Mouse (Mus musculus): ENCODE measurements around the gene Rab6a. TPM values are rescaled to one million over a fixed set of nuclear protein-coding genes. Genes with fewer than 3 reads are reported as not detected.
A peak's percentile ranks its signal among the peaks of the same experiment; 100 is the strongest.

Rab6a gene
- total RNA-seq, 2 experiments from 2014 or later, result 389 to 396 TPM

- DNase-seq (ENCODE audit: low spot score in 2 of 2), result no peak
- intact Hi-C loops (cut with DNase I), result loop anchor here (5.0 kb wide), 1 partner anchor 57 kb away; no protein-coding TSS in a partner anchor
These were observed 1.7 kb downstream of the Rab6a start for GRCm38 (mm10) chr7:100608910-100609309.

GRCm38 (mm10) chr7:100616121-100616857 is 9.1 kb downstream of the Rab6a start:
- intact Hi-C loops (cut with DNase I), result no loop called here
- no peak for DNase-seq (ENCODE audit: low spot score in 2 of 2)

DNA sequence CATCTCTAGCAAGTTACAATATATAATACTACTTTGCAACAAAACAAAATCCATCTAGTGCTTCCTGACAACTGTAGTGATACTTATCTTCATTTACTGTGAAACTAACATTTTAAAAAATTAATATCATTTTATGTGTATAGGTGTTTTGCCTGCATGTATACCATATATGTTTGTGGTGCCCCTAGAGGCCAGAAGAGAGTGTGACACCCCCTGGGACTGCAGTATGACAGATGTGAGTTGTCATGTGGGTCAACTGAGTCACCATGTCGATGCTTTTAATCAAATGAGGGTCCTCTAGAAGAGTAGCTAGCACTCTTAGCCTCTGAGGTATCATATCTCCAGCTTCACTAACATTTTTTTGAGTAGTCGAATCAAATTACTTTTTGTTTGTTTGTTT is 15.1 kb downstream of the Rab6a start:
- DNase-seq (ENCODE audit: low spot score in 2 of 2), result no peak
- intact Hi-C loops (cut with DNase I), result no loop called here

- DNase-seq (ENCODE audit: low spot score in 2 of 2), result no peak
- intact Hi-C loops (cut with DNase I), result no loop called here
These were observed 17.3 kb downstream of the Rab6a start for GRCm38 (mm10) chr7:100624538-100624937.

- intact Hi-C loops (cut with DNase I), result loop anchor here (5.0 kb wide), 1 partner anchor 115 kb away; no protein-coding TSS in a partner anchor
- DNase-seq (ENCODE audit: low spot score in 2 of 2), result no peak
These were observed 30.4 kb downstream of the Rab6a start for GRCm38 (mm10) chr7:100637657-100638056.

- intact Hi-C loops (cut with DNase I), result no loop called here
- no peak for DNase-seq (ENCODE audit: low spot score in 2 of 2)
These were observed 35.2 kb downstream of the Rab6a start for GRCm38 (mm10) chr7:100642413-100642812.

DNA sequence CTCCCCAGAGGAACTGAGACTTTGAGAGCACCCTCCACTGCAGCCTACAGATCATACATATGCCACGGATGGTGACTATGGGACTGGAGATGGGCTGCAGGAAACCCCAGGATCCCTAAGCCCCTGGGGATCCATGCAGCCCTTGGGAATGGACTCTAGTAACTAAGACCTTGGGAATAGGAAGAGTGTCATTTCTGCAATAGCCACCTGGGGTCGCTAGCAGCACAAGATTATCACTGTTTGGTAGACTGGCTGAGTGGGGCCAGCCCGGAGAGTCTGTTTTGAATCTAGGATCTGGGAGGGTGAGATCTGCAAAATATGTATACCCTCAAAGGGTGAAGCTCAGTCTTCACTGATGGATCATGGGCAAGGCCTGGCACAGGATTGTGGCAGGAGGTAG is 37.9 kb downstream of the Rab6a start:
- intact Hi-C loops (cut with DNase I), result no loop called here
- peak; percentile 80 to 91 for DNase-seq (ENCODE audit: low spot score in 2 of 2)

- no peak for DNase-seq (ENCODE audit: low spot score in 2 of 2)
- intact Hi-C loops (cut with DNase I), result no loop called here
These were observed 41.9 kb downstream of the Rab6a start for GRCm38 (mm10) chr7:100649095-100649494.

DNA sequence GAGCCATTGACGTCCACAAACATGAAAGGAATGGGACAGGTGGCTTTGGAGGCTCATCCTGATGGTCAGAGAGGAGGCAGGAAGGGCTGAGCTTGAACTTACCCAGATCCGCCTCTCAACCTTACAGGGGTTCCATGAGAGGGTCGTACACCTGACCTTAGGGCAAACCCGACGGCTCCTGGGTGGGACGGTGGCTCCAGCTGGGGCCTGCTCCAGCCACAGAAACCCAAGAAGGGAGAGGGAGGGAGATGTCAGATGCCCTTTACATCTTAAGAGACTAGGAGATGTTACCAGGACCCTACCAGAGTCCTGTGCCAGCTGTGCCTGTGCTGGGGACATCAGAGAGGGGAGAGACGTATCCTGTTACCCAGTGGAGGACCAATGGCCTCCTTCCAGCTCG is 42.6 kb downstream of the Rab6a start:
- intact Hi-C loops (cut with DNase I), result no loop called here
- no peak for DNase-seq (ENCODE audit: low spot score in 2 of 2)

- intact Hi-C loops (cut with DNase I), result no loop called here
- DNase-seq (ENCODE audit: low spot score in 2 of 2), result no peak
These were observed 43.2 kb downstream of the Rab6a start for GRCm38 (mm10) chr7:100650421-100650820.

DNA sequence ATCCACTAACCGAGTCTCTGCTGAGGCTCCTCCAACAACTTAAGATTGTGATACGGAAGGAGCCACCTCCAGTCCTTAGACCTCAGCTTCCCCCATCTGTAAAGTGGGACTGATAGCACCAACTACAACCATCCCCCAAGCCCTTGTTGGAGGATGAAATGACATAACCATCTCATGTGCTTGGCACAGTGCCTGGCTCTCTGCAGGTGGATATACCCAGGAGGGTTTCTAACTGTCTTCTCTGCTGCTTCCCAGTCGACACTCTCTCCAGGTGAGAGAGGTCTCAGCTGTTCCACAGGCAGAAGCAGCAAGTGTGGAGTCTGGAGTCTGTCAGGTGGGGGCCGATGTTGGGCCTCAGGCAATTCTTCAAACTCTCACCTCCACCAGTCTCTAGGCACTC is 43.8 kb downstream of the Rab6a start:
- no peak for DNase-seq (ENCODE audit: low spot score in 2 of 2)
- intact Hi-C loops (cut with DNase I), result no loop called here

DNA sequence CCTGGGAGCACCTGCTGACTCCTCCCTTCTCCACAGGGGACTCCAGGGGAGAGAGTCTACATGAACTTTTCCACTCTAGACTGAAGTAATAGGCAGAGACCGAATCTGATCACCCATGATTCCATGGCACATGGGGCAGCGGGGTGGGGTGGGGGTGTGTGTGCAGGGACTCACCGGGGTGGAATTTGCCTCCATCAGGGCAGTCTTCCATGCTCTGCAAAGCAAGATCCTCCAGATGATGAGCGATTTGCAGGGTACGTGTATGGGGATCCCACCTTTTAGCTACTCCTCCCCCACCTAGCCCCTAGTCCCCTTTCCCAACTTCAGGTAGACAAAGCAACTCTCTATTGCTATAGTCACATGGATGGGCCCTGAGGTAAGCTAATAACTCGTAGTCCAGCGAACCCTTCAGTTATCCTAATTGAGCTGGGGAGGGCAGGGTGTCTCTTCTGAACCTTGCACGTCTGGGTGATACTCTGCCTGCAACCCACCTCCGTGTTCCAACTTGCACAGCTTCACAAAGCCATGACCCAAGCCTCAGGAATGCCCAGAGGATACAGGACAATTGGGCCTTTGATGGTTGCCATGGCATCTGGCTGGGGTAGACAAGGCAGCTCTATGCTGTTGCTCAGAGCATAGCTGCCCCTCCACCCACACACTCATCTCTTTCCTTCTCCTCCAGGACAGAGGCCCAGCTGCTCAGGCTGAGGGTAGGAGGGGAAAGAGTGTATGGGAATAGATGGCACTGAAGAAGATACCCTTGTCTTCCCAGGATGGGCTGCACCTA is 46.5 kb downstream of the Rab6a start:
- DNase-seq (ENCODE audit: low spot score in 2 of 2), result peak; percentile 56 to 81
- intact Hi-C loops (cut with DNase I), result no loop called here

DNA sequence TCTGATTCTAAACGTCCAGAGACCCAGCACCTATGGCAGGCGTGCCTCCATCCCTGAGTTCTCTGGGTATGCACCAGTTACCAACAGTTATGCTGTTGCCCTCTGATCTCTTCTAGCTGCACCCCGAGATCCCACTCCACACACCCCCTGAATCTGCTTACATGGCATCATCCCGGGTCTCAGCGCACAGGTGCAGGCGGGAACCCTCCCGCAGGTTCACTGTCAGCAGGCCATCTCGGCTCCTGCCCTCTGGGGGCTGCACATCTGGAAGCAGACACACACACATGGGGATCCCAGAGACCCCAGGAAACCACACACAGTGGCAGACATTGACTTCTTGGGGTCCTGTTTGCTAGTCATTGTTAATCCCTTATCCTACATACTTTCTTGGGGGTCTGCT is 47.2 kb downstream of the Rab6a start:
- DNase-seq (ENCODE audit: low spot score in 2 of 2), result no peak
- intact Hi-C loops (cut with DNase I), result no loop called here

DNA sequence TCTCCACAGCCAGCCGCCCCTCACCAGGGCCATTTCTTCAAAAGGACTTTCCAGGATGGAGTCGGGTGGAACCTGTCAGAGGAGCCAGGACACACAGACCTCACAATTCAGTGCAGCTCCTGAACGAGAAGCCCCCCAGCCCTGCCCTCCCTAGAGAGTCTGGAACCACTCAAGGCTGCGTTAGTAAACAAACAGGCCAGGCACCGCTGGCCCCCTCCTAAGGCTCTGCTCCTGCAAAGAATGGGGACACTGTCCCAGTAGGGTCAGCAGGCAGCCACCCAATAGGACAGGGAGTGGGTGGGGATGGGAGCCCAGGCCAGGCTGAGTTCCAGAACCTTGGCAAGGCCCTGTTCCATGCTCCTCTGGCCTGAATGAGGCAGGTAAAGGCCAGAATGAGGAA is 49.5 kb downstream of the Rab6a start:
- intact Hi-C loops (cut with DNase I), result no loop called here
- DNase-seq (ENCODE audit: low spot score in 2 of 2), result peak in 1 of 2 experiments; percentile 54

DNA sequence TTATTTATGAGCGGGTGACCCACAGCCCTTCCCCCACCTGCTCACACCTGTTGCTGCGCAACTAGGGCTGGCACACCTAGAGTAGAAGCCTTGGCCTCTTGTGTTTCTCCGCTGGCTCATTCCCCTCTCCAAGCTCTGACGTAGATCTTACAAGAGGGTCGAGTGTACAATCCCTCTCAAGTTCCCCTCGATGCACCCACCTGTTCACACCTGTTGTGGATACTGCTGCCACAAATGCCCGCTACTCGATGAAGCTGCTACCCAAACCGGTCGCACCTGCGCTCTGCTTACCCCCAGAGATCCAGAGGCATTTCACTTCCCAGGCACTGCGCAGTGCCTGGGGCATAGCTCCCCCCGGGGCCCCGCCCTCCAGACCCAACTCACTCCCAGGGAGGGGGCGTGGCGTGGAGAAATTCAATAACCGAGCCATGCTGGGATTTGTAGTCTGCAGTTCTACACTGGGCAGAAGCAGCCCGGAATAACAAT is 50.9 kb downstream of the Rab6a start:
- DNase-seq (ENCODE audit: low spot score in 2 of 2), result no peak
- intact Hi-C loops (cut with DNase I), result no loop called here

- intact Hi-C loops (cut with DNase I), result no loop called here
- DNase-seq (ENCODE audit: low spot score in 2 of 2), result no peak
These were observed 54.1 kb downstream of the Rab6a start for GRCm38 (mm10) chr7:100661264-100661663.

- intact Hi-C loops (cut with DNase I), result no loop called here
These were observed 55.0 kb downstream of the Rab6a start, which contains the start of gene Plekhb1 for GRCm38 (mm10) chr7:100662231-100662630. Gene Plekhb1, minus strand, starts transcription at chr7:100662414.

DNA sequence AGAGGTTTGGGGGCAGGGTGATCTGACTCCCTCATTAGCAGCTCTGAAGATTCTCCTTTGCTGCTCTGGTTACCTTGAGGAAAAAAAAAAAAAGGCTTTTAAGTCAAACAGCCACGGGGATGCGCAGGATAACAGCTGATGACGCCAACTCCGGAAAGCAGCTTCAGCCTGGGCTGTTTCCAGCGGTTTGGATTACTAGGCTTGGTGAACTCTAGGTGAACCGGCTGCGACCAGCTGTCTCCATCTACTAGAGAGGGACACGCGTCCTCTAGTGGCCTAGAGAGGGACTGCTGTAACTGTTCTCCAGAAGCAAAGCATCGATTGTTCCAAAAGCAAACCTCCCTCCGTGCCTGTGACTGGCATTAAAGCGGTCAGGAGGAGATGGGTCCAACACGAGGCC is 56.0 kb downstream of the Rab6a start:
- intact Hi-C loops (cut with DNase I), result no loop called here
- peak; percentile 91 to 96 for DNase-seq (ENCODE audit: low spot score in 2 of 2)

More at GRCm38 (mm10) chr7:100662231-100662630, 55.0 kb downstream of the Rab6a start, which contains the start of gene Plekhb1:
- no peak for DNase-seq (ENCODE audit: low spot score in 2 of 2)

GRCm38 (mm10) chr7:100663729-100664304 is 56.6 kb downstream of the Rab6a start:
- no peak for DNase-seq (ENCODE audit: low spot score in 2 of 2)
- intact Hi-C loops (cut with DNase I), result no loop called here

DNA sequence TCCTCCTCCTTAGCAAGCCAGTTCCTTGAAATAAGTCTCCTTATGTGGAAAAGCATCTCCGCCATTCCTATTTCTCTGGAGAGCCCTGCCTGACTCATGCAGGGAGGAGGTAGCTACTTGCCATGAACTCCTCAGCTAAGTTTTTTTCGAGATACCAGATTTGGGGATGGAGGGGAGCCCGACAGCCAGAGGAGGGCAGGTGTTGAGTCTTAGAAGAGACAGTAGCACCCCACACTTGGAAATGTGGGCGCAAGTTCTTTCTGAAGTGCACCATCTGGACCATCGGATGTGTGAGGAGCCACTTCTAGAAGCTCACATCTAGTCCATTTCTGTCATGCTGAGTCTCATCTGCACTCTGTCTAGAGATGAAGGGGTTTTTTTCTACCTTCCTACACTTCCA is 63.4 kb downstream of the Rab6a start:
- intact Hi-C loops (cut with DNase I), result no loop called here
- peak; percentile 43 to 49 for DNase-seq (ENCODE audit: low spot score in 2 of 2)

All from left cerebral cortex, postnatal 14 days (tissue).